Mouse (Mus musculus) megakaryocyte-erythroid progenitor cell, adult 5 weeks (primary cell): Measurements from ENCODE around the gene A730046J19Rik. TPM values are rescaled to one million over a fixed set of nuclear protein-coding genes. Genes with fewer than 3 reads are reported as not detected.

Experiments used
- polyA plus RNA-seq: library from polyadenylated mRNA; stranded (reverse); fragments of >175 nt; gene quantifications from 2 replicates; pipeline ENCODE4 v1.2.3, GENCODE M21; 2012

Gene A730046J19Rik
- polyA plus RNA-seq, result 0.03 TPM in 1 of 2 replicates, not detected in the other

DNA sequence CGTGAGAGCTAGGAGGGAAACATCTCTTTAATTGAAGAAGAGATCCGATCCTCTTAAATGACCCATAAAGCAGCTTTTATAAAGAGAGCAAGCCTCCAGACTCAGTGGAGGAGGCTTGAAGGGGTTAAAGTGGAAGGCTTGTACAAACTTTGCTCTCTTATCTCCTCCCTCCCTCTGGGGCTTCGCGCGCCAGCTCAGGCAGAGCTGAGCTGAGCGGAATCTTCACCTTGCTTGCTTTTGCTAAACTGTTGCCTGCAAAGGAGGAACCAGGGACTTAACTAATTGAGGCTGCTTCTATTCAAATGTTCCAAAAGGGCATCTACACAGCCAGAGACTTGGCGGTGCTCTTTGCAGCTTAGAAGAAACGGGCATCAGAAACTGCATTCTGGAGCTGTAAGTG lies at the start of gene A730046J19Rik:
TSS of gene A730046J19Rik (plus strand) at position 173 of the 400 bp plus-strand sequence.

Other genes starting within 250 kb of the A730046J19Rik start
- not detected in 2 replicates for gene Dcx, start 220.4 kb upstream of the A730046J19Rik start, polyA plus RNA-seq
- gene Alg13, start 164.1 kb downstream of the A730046J19Rik start, polyA plus RNA-seq, result 3.4 and 3.6 TPM in 2 replicates